Mouse (Mus musculus) embryonic facial prominence, embryonic 10.5 days (tissue): ENCODE measurements at regions not wholly inside any gene's neighbourhood (a gene's known extent, or its start where the extent isn't known, plus 50 kb on each side); places are given as distances from the start of the nearest gene placed in this dataset.

Experiments
- DNase-seq: peaks from one replicate; pipeline ENCODE4 v3.0.0-alpha.2; 2017; ENCODE audit warnings: low spot score
- H3K27ac ChIP-seq: fragments of 300-500 bp; sonication (generic); replicated peaks from 2 replicates; pipeline ENCODE4 v1.5.1; 2016; ENCODE audit warnings: mild to moderate bottlenecking
- H3K27me3 ChIP-seq: fragments of 300-500 bp; sonication (generic); replicated peaks from 2 replicates; pipeline ENCODE4 v1.6.1; 2016; ENCODE audit warnings: low read depth, mild to moderate bottlenecking; ENCODE audit not compliant: poor library complexity, severe bottlenecking
- H3K36me3 ChIP-seq: fragments of 300-500 bp; sonication (generic); replicated peaks from 2 replicates; pipeline ENCODE4 v1.6.1; 2016; ENCODE audit warnings: mild to moderate bottlenecking, moderate library complexity
- H3K4me1 ChIP-seq: fragments of 300-500 bp; sonication (generic); 2 replicates; pipeline ENCODE4 v1.6.1; 2016
- H3K4me3 ChIP-seq: fragments of 300-500 bp; sonication (generic); 2 replicates; pipeline ENCODE4 v1.5.1; 2016; ENCODE audit warnings: mild to moderate bottlenecking, moderate library complexity
- H3K9me3 ChIP-seq: fragments of 300-500 bp; sonication (generic); 2 replicates; pipeline ENCODE4 v1.6.1; 2016; ENCODE audit warnings: mild to moderate bottlenecking
- WGBS: fragments of 180-500 bp; shearing (Covaris S2); methylation state at CpG from one replicate; pipeline ENCODE4 v1.1.7; 2016; 5-methylcytosine and 5-hydroxymethylcytosine counted together

DNA sequence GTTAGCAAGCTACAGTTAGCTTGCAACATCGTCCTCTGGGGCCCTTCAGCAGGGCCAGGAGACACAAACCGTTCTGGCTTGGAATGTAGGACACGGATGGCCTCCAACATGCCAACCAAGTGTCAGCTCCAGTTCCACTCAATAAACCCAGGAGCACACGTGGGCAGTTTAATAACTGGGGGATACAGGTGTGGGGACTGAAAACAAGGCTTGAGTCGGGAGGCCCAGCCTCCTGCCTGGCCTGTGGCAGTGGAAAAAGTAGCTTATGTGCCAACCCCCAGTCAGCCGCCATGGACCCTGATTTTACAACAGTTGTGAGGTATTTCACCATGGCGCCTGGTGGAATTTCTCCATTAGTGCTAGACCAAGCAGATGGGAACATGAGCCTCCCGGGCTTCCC lies 160.9 kb upstream of the Gas1 start:
- H3K27me3 ChIP-seq = no peaks in the 10 kb centered on the region
- no peak overlapping the region for H3K4me3 ChIP-seq
- peaks cover 18% of the 10 kb centered on the region for H3K4me1 ChIP-seq
- no peaks in the 10 kb centered on the region for H3K36me3 ChIP-seq
- H3K9me3 ChIP-seq = peaks cover 4% of the 10 kb centered on the region; the same call in 1 of the 2 replicates
- 87% methylated on average over 8 of the region's 8 CpGs for WGBS
- no peak for DNase-seq
- peak overlapping the region; percentile 61 for H3K27ac ChIP-seq

DNA sequence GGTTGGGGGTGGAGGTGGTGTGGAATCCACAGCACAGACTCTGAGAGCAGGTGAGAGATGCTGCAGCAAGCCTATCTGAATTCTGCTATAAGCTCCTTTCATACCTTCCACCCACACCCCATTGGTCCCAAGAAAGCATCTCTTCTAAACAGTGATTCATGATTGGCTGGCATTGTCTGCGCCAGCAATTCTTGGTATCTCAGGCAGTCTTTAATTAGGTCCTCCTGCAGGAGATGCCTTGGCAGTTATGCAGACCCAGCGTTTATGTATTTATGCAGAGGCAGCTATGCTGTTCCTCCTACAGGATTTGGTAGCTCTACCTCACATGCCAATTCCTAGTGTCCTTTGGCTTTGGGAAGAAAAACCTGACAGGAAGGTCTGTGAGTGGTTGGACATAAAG lies 162.9 kb upstream of the Gas1 start:
- Histone ChIP-seq H3K4me3 (no peak overlapping the region), H3K4me1 (peaks cover 18% of the 10 kb centered on the region), H3K9me3 (peaks cover 4% of the 10 kb centered on the region; the same call in 1 of the 2 replicates), H3K27ac (no peak overlapping the region), H3K36me3 (no peaks in the 10 kb centered on the region), H3K27me3 (no peaks in the 10 kb centered on the region)
- no peak for DNase-seq
- 80% methylated on average over 2 of the region's 2 CpGs for WGBS

DNA sequence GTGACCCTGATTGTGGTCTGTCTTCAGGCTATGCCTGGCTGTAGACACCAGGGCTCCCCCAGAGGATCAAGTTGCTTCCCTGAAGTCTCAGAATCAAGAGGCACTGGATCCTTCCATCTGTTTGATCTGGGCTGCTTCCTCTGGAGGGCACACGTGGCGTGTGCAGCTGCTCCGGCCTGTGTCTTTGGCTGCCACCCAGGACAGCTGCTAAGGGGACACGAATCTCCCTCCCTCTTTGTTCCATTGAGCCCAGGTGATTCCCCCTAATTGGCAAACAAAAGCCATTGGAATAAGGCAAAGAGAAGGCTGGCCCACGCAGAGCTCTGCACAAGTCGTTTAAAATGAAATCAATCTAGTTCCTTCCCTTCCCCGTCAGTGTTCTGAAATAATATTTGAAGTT lies 170.7 kb upstream of the Gas1 start:
- Histone ChIP-seq H3K4me1 (peaks cover 15% of the 10 kb centered on the region), H3K27me3 (no peaks in the 10 kb centered on the region), H3K4me3 (no peak overlapping the region), H3K36me3 (no peaks in the 10 kb centered on the region), H3K27ac (peak overlapping the region; percentile 74), H3K9me3 (no peaks in the 10 kb centered on the region)
- peak; percentile 20 for DNase-seq
- WGBS = 45% methylated on average over 7 of the region's 7 CpGs

DNA sequence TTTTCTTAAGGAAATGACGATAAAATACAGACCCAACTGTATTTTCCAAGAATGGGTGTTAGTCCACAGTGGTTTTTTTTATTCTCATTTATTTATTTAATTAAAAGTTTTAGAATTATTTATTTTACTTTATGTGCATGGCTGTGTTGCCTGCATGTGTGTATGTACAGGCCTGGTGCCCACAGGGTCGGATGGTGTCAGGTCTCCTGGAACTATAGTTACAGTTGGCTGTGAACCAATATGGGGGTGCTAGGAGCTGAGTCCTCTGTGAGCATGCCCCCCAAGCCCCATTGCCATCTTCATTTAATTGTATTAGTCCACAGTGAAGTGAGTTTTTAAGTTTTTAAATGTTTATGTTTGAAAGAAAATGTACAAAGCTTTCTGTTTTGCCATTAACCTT lies 171.3 kb upstream of the Gas1 start:
- no peaks in the 10 kb centered on the region for H3K36me3 ChIP-seq
- no peak overlapping the region for H3K27ac ChIP-seq
- H3K9me3 ChIP-seq = no peaks in the 10 kb centered on the region
- WGBS = 76% methylated on average over 2 of the region's 2 CpGs
- H3K27me3 ChIP-seq = no peaks in the 10 kb centered on the region
- H3K4me1 ChIP-seq = peaks cover 15% of the 10 kb centered on the region
- no peak for DNase-seq
- no peak overlapping the region for H3K4me3 ChIP-seq

DNA sequence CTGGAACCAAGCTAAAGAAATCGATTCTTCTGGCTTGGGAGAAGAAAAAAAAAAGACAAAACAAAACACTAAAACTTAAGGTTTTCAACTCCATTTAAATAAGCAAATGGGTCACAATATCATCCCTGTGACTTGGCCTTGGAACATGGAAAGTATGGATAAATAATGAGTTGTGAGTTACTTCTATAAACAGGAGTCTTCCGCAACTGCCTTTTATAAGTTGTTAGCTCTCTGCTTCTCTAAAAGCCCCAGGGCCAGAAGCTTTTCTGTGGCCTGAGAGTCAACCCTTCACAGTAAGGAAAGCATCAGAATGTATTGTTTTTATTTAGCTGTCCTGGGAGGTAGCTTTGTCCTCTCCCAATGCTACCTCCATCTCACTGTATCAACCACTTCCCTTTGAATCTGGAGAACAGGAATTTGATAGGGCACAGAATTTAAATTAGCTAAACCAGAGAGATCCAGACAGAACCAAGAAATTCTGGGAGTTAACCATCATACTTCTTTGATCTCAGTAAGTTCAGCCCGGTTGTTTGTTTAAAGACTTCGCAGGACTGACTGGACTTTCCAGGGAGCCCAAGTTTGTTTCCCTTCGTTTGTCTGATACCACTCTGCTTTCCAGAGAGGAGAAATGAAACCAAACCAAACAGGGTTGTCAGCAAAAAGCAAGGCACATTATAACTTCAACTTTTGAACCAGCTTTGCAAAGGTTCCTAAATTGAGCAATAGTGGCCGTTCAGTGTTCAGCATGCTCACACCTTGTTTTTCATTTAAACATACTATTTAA lies 178.7 kb upstream of the Gas1 start:
- WGBS = 80% methylated on average over 6 of the region's 6 CpGs
- H3K27ac ChIP-seq = no peak overlapping the region
- H3K4me3 ChIP-seq = no peak overlapping the region
- peaks cover 8% of the 10 kb centered on the region; the same call in 1 of the 2 replicates for H3K4me1 ChIP-seq
- no peaks in the 10 kb centered on the region for H3K36me3 ChIP-seq
- no peaks in the 10 kb centered on the region for H3K9me3 ChIP-seq
- H3K27me3 ChIP-seq = no peaks in the 10 kb centered on the region
- DNase-seq = no peak

DNA sequence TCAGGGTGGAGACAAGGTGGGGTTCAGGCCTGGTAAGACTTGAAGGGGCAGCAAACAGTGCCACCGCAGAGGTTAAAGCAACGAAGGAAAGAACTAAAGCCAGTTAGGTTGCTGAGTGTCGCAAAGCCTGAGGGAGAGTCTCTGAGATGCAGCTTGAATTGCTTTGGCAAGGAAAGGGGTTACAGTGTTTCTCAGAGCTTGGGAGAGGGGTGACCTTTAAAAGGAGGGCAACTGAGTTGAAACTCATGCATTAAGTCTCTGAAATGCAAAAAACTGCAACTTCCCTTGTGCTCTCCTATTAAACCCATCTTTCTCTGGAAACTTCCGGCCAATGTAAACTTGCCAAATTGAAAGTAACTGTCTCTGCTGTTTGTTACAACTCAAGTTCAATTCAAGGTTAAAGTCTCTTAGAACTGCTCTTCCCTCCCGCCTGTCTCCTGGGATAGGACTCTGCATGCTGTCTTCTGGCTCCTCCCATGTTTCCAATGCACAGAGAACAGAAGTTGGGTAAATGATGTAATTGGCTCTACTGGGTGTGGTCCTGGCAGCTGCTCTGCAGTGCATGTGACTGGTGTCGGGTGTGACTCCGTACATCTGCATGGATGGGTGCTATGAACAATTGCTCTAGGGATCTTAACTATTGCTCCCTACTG lies 181.4 kb upstream of the Gas1 start:
- 82% methylated on average over 7 of the region's 7 CpGs for WGBS
- DNase-seq = peak; percentile 7
- H3K4me1 ChIP-seq = peaks cover 8% of the 10 kb centered on the region; the same call in 1 of the 2 replicates
- no peak overlapping the region for H3K4me3 ChIP-seq
- H3K36me3 ChIP-seq = no peaks in the 10 kb centered on the region
- H3K9me3 ChIP-seq = no peaks in the 10 kb centered on the region
- no peaks in the 10 kb centered on the region for H3K27me3 ChIP-seq
- no peak overlapping the region; the same call in 1 of the 2 replicates for H3K27ac ChIP-seq

DNA sequence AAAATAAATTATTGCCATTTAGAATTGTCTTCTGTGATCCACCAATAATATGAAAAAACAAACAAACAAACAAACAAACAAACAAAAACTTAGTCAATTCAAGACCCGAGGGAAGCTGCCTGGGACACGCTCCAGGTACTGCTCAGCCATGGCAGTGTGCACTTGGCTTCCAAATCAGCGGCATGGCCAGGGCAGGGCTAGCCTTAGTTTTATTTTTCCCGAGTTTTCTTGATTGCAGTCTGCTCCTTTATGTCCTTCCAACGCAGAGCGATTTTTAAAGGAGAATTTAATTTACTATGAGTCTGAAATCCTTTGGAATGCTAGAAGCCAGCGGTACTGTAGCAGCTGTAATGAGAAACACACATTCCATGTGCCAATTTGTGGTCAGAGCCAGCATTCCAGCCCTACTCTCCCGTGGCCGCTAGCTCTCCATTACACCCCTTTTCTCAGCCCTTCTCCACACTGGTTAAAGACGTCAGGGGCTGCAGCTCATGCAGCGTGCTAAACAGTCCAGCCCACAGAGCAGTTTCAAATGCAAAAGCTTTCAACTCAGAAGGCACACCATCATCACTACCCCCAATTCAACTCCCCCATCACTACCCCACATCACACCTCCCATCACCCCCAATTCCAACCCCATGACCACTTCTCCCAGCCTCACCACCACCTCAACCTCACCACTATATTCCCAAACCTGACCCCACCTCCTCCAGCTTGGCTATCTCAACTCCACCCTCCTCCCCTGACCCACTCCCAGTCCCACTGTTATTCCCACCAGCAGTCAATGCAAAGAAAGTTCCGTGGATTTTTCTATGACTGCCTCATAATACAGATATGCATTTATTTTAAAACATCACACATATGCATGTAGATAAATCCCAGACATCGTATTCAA lies 187.9 kb upstream of the Gas1 start:
- Histone ChIP-seq H3K4me3 (no peak overlapping the region), H3K27me3 (no peaks in the 10 kb centered on the region), H3K36me3 (no peaks in the 10 kb centered on the region), H3K9me3 (no peaks in the 10 kb centered on the region), H3K27ac (peak overlapping the region; percentile 55), H3K4me1 (peaks cover 30% of the 10 kb centered on the region)
- peak; percentile 74 for DNase-seq
- 44% methylated on average over 13 of the region's 13 CpGs for WGBS

DNA sequence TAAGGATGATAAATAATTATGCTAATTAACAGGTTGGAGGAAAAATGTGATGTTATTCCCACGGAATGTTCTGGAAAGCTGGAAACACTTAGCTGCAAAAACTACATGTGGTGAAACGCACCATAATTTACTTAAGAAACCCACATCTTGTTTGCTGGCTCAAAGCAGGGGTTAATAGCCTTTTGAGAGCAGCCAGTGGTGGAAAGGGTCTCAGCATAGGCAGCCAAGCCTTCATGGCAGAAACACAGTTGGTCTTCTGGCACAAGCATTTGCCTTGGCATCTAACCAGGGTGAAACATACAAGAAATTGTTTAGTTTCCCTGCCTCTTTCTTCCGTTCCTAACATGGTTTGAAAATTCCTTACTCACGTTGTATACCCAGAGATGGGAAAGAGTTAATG lies 192.1 kb upstream of the Gas1 start:
- WGBS = 81% methylated on average over 4 of the region's 4 CpGs
- peaks cover 31% of the 10 kb centered on the region for H3K4me1 ChIP-seq
- H3K4me3 ChIP-seq = no peak overlapping the region
- H3K9me3 ChIP-seq = no peaks in the 10 kb centered on the region
- no peaks in the 10 kb centered on the region for H3K36me3 ChIP-seq
- H3K27ac ChIP-seq = no peak overlapping the region
- DNase-seq = no peak
- H3K27me3 ChIP-seq = no peaks in the 10 kb centered on the region

DNA sequence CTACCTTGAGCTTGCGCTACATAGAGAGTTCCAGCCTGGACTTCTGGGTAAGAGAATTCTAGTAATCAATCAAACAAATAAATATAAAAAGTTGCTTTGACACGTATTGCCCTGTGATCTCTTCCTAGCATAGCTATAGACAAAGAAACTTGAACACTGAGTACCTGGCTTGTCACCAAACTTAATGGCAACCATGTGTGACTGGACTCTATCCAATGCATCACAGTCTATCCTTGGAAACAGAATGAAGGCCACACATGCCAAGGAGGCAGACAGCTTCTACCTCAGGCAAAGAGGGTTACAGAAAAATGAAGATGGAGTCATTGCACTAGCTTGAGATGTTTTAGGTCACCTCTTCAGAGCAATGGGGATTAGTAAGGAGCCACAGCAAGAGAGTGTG lies 194.5 kb upstream of the Gas1 start:
- Histone ChIP-seq H3K27ac (no peak overlapping the region), H3K27me3 (no peaks in the 10 kb centered on the region), H3K4me1 (peaks cover 8% of the 10 kb centered on the region), H3K36me3 (no peaks in the 10 kb centered on the region), H3K4me3 (no peak overlapping the region), H3K9me3 (no peaks in the 10 kb centered on the region)
- DNase-seq = no peak
- WGBS = 84% methylated on average over 2 of the region's 2 CpGs

DNA sequence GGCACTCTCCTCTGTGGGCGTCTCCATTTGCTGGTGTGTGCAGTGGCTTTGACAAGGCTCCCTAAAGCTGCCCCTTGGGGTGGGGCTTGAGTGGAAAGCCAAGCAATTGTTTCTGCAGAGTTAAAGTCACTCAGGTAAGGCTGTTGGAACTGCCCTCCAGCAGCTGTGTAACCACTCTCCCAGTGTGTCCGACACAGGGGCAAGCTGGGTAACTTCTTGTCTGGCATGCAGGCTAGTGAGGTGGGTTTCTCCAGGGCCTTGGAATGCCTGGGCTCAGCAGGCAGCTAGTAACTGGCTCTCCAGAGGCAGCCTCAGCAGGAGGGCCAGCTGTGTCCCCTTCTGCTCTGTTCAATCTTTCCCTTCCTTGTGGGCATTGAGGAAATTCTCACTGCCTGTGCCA lies 199.5 kb upstream of the Gas1 start:
- no peaks in the 10 kb centered on the region for H3K9me3 ChIP-seq
- no peak overlapping the region for H3K4me3 ChIP-seq
- no peak overlapping the region for H3K27ac ChIP-seq
- H3K4me1 ChIP-seq = no peaks in the 10 kb centered on the region
- no peaks in the 10 kb centered on the region for H3K27me3 ChIP-seq
- DNase-seq = no peak
- H3K36me3 ChIP-seq = no peaks in the 10 kb centered on the region
- 46% methylated on average over 2 of the region's 2 CpGs for WGBS

DNA sequence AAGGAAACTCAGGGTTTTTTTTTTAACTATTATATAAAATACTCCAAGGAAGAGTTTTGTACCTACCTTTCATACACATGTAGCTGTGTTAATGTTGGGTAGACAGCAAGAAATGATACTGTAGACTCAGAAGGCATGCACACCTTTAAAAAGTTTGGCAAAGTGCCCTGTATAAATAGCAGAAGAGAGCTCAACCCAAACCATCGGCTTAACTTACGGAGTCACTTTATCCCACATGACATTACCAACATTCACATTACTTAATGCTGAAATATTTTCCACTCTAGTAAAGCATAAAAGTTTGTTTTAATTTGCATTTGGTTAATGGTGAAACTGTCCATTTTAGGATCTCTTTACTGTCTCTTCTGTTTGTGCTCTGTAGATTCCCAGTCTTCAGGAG lies 205.7 kb upstream of the Gas1 start:
- H3K4me1 ChIP-seq = no peaks in the 10 kb centered on the region
- H3K27ac ChIP-seq = no peak overlapping the region
- no peaks in the 10 kb centered on the region for H3K36me3 ChIP-seq
- H3K4me3 ChIP-seq = no peak overlapping the region
- H3K9me3 ChIP-seq = no peaks in the 10 kb centered on the region
- WGBS = 95% methylated on average over 2 of the region's 2 CpGs
- H3K27me3 ChIP-seq = no peaks in the 10 kb centered on the region
- no peak for DNase-seq

DNA sequence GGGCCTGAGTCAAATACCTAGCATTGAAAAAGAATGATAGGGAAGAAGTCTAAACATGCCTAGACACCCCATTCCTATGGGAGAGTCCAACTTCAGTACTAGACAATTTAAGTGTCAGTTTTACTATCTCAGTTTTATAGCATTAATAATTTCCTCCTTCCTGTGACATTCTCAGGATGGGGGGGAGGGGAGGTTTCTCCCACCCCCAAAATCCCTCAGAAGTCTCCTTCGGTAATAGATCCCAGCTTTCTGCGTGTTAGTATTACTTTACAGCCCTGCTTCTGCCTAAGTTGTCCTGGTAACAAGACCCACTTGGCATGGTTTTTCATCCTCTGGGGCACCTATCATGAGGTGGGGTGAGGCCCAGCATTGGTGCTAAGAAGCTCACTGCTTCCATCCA lies 202.9 kb upstream of the Dapk1 start:
- H3K9me3 ChIP-seq = peaks cover 5% of the 10 kb centered on the region; the same call in 1 of the 2 replicates
- 89% methylated on average over 2 of the region's 2 CpGs for WGBS

More for the DNA sequence above, 202.9 kb upstream of the Dapk1 start:
- no peak for DNase-seq
- Histone ChIP-seq H3K36me3 (no peaks in the 10 kb centered on the region), H3K4me3 (no peak overlapping the region), H3K4me1 (no peaks in the 10 kb centered on the region), H3K27ac (no peak overlapping the region; the same call in 1 of the 2 replicates), H3K27me3 (no peaks in the 10 kb centered on the region)
